27 mouse cellular contexts compared by ENCODE assay signal in the genomic region with DNA sequence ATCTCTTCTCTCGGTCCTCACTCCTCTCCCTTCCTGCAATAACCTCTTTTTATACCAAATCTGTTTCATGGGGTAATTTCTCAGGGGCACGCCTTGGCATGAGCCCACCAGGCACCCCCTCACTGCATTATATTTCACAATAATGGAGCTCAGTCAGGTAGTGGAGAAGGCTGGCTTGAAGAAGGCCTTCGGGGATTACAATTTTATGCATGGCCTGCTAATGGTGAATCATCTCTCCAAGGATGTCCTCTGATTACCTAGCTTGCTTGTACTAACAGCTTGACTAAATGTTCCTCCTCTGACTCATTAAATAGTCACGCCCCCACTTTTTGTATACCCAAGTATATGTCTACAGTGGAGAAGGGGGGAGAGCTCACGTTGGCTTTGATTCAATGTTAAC. TPM values are rescaled to one million over a fixed set of nuclear protein-coding genes. Genes with fewer than 3 reads are reported as not detected.
DNase-seq lines count a peak whose midpoint lies in the region; TF ChIP-seq lines count a peak whose summit lies in the region.
"Had no signal": no experiment of that assay in that cellular context is flagged by ENCODE, and none has a peak within 500 bp of the region (broad histone marks: within the 10 kb centered on the region; RNA-seq: fewer than 3 reads in every experiment).

No protein-coding gene starts in this region.

- H3K27me3 ChIP-seq in C2C12 (ENCODE audit: control insufficient read depth, insufficient read depth, insufficient read length): no peaks in the 10 kb centered on the region
- H3K27me3 ChIP-seq: embryonic facial prominence, embryonic 12.5 days; heart, embryonic 15.5 days; hindbrain, embryonic 12.5 days; neural tube, embryonic 12.5 days had no signal

- peak; percentile 70 for DNase-seq in heart, adult 11 months
- DNase-seq in heart, postnatal 10 days: no peak
- peak; percentile 88 for DNase-seq in 3T3-L1 (ENCODE audit: low read depth, low spot score)
- peak; percentile 48 for DNase-seq in brain, adult 2 months (ENCODE audit: low read depth, low spot score)
- no peak for DNase-seq in cerebellum, postnatal 14 days
- DNase-seq in layer of hippocampus, adult 9-11 months: no peak
- DNase-seq in thymus, postnatal 25 days: no peak
- DNase-seq: cerebellum, adult 8-10 months; cerebellum, postnatal 36 days; forebrain, postnatal 0 days; gastrocnemius, postnatal 10 days; heart, postnatal 36 days; kidney, postnatal 14 days; liver; lung, adult 2 months; lung, postnatal 10 days; midbrain, embryonic 14.5 days; right cerebral cortex, adult 18-20 months; spleen, adult 18-20 months; thymus, adult 2 months had no signal

- no peaks in the 10 kb centered on the region for H3K36me3 ChIP-seq in C2C12 (ENCODE audit: control insufficient read depth, insufficient read depth)
- H3K36me3 ChIP-seq: embryonic facial prominence, embryonic 12.5 days; heart, embryonic 10.5 days; heart, embryonic 15.5 days; hindbrain, embryonic 12.5 days; neural tube, embryonic 12.5 days had no signal

- H3K79me3 ChIP-seq in C2C12 (ENCODE audit: low read depth): no peaks in the 10 kb centered on the region

- H3K79me2 ChIP-seq in C2C12 (ENCODE audit: control insufficient read depth, insufficient read depth): no peaks in the 10 kb centered on the region

- no peak overlapping the region for H3ac ChIP-seq in C2C12 (ENCODE audit: control insufficient read depth, insufficient read length, low read depth)

- TF ChIP-seq CTCF in C2C12 (IDR thresholded peaks at IDR 0.05; ENCODE audit: control insufficient read depth, insufficient read depth, insufficient read length): no peak

- no peak overlapping the region for H3K4me3 ChIP-seq in C2C12 (ENCODE audit: insufficient read depth, poor library complexity, severe bottlenecking)
- H3K4me3 ChIP-seq: embryonic facial prominence, embryonic 12.5 days; erythroblast, embryonic 14.5 days; heart, embryonic 10.5 days; heart, embryonic 15.5 days; hindbrain, embryonic 12.5 days; neural tube, embryonic 12.5 days had no signal

- intact Hi-C loops in heart, postnatal 10 days (cut with DNase I): no loop called here

TF ChIP-seq in C2C12, 6 proteins besides CTCF, POLR2A, EP300 and RAD21:
- TF ChIP-seq MYOG (IDR thresholded peaks at IDR 0.05; ENCODE audit: control insufficient read depth, extremely low read depth, insufficient read length): no peak
- no peak for TF ChIP-seq USF1 (IDR thresholded peaks at IDR 0.05; ENCODE audit: low read depth)
- TF ChIP-seq MYOD1 (IDR thresholded peaks at IDR 0.05; ENCODE audit: control insufficient read depth, insufficient read length, low read depth): no peak
- TF ChIP-seq CEBPB (IDR thresholded peaks at IDR 0.05; ENCODE audit: low read depth): peak; percentile 80
- no peak for TF ChIP-seq MAX (IDR thresholded peaks at IDR 0.05)
- TF ChIP-seq FOSL1 (IDR thresholded peaks at IDR 0.05; ENCODE audit: insufficient read depth, low read length, poor library complexity, severe bottlenecking): peak; percentile 68
TF ChIP-seq in C2C12: peak in this region for 2.

RNA-seq across cellular contexts. Expression of a gene that starts 48.3 kb away (rescaled TPM):
- 10 to 100 TPM; 26.4 to 35.1 TPM for total RNA-seq in heart, postnatal 10 days (2021)
- polyA plus RNA-seq in C2C12 (2012; fragmentation: generic; extraction: Trizol): 45.0 TPM

Comparison
In these comparisons a context has a peak if more than half of its experiments do, and no peak if none do; other contexts are left out.
1. DNase-seq: peak in heart, adult 11 months (single experiment), 3T3-L1 (single experiment) and brain, adult 2 months (single experiment); none in heart, postnatal 10 days (0 of 2), cerebellum, postnatal 14 days (0 of 2), layer of hippocampus, adult 9-11 months (single experiment) and thymus, postnatal 25 days (single experiment).